8 mouse cellular contexts compared by ENCODE assay signal in genomic region chr11:103003210-103003609, GRCm38 (mm10). TPM values are rescaled to one million over a fixed set of nuclear protein-coding genes. Genes with fewer than 3 reads are reported as not detected.
DNase-seq lines count a peak whose midpoint lies in the region; ATAC-seq and TF ChIP-seq lines count a peak whose summit lies in the region.

No protein-coding gene starts in this region.

- peaks cover 14% of the 10 kb centered on the region for H3K4me1 ChIP-seq in cerebellum, adult 2 months (ENCODE audit: control insufficient read depth, insufficient read depth, low read length)
- H3K4me1 ChIP-seq in embryonic facial prominence, embryonic 14.5 days (ENCODE audit: control insufficient read depth, insufficient read depth, low read length): no peaks in the 10 kb centered on the region; the same call in 1 of the 2 replicates
- peaks cover 59% of the 10 kb centered on the region for H3K4me1 ChIP-seq in heart, embryonic 10.5 days
- peaks cover 41% of the 10 kb centered on the region for H3K4me1 ChIP-seq in lung, embryonic 16.5 days (replicated peaks; ENCODE audit: control insufficient read depth, insufficient read depth, low read length)

- H3K27me3 ChIP-seq in cerebellum, adult 2 months (ENCODE audit: control insufficient read depth, insufficient read depth, low read length): no peaks in the 10 kb centered on the region
- no peaks in the 10 kb centered on the region for H3K27me3 ChIP-seq in embryonic facial prominence, embryonic 14.5 days (replicated peaks; ENCODE audit: control insufficient read depth, insufficient read depth, low read length)
- H3K27me3 ChIP-seq in heart, embryonic 10.5 days (ENCODE audit: insufficient read depth, poor library complexity, severe bottlenecking): no peaks in the 10 kb centered on the region
- H3K27me3 ChIP-seq in lung, embryonic 16.5 days (ENCODE audit: control insufficient read depth, insufficient read depth, low read depth, low read length): no peaks in the 10 kb centered on the region

- whole genome bisulfite sequencing in cerebellum, adult 2 months: 17% methylated on average over 5 of the region's 5 CpGs
- WGBS in embryonic facial prominence, embryonic 14.5 days: 31% methylated on average over 5 of the region's 5 CpGs
- WGBS in heart, embryonic 10.5 days: 62% methylated on average over 5 of the region's 5 CpGs
- WGBS in lung, embryonic 16.5 days: 10% methylated on average over 5 of the region's 5 CpGs

- peak; percentile 17 to 39 for DNase-seq in cerebellum, postnatal 14 days
- no peak for DNase-seq in cerebellum, adult 2 months
- DNase-seq in embryonic facial prominence, embryonic 14.5 days (ENCODE audit: low spot score): peak; percentile 95
- peak; percentile 76 for DNase-seq in heart, embryonic 10.5 days (ENCODE audit: low spot score)
- peak; percentile 56 to 77 for DNase-seq in kidney, postnatal 25 days
- DNase-seq in telencephalon, adult 2 months (ENCODE audit: low read depth, low spot score): peak; percentile 90

- peaks cover 31% of the 10 kb centered on the region for H3K36me3 ChIP-seq in embryonic facial prominence, embryonic 14.5 days (ENCODE audit: control insufficient read depth, insufficient read depth, low read length)
- H3K36me3 ChIP-seq in heart, embryonic 10.5 days: peaks cover 52% of the 10 kb centered on the region
- H3K36me3 ChIP-seq in lung, embryonic 16.5 days (ENCODE audit: control insufficient read depth, insufficient read depth, low read length): peaks cover 9% of the 10 kb centered on the region

- no peak overlapping the region for H3K4me2 ChIP-seq in embryonic facial prominence, embryonic 14.5 days (ENCODE audit: low read depth, low read length)
- no peak overlapping the region for H3K4me2 ChIP-seq in lung, embryonic 16.5 days (ENCODE audit: low read depth, low read length)

- no peak for TF ChIP-seq CTCF in cerebellum, adult 2 months (IDR thresholded peaks at IDR 0.05; ENCODE audit: borderline replicate concordance, insufficient read depth, low read depth, low read length)

- ATAC-seq in embryonic facial prominence, embryonic 14.5 days (ENCODE audit: low read depth): peak; percentile 91
- peak; percentile 93 for ATAC-seq in lung, embryonic 16.5 days (ENCODE audit: low read depth)
- ATAC-seq in granulocyte monocyte progenitor cell, adult 5-6 weeks (replicated peaks; ENCODE audit: poor library complexity, severe bottlenecking): no peak

- H3K9ac ChIP-seq in embryonic facial prominence, embryonic 14.5 days (ENCODE audit: low read depth, low read length): no peak overlapping the region
- H3K9ac ChIP-seq in lung, embryonic 16.5 days (ENCODE audit: low read length): peak overlapping the region; percentile 29; the same call in 1 of the 2 replicates

- H3K4me3 ChIP-seq in cerebellum, adult 2 months (replicated peaks; ENCODE audit: insufficient read depth, low read depth, low read length): no peak overlapping the region
- no peak overlapping the region for H3K4me3 ChIP-seq in embryonic facial prominence, embryonic 14.5 days (ENCODE audit: low read depth, low read length)
- no peak overlapping the region for H3K4me3 ChIP-seq in heart, embryonic 10.5 days
- no peak overlapping the region for H3K4me3 ChIP-seq in lung, embryonic 16.5 days (ENCODE audit: low read length)

- H3K27ac ChIP-seq in cerebellum, adult 2 months (ENCODE audit: insufficient read depth, low read length): no peak overlapping the region
- H3K27ac ChIP-seq in embryonic facial prominence, embryonic 14.5 days (replicated peaks; ENCODE audit: low read depth, low read length): peak overlapping the region; percentile 57
- no peak overlapping the region for H3K27ac ChIP-seq in heart, embryonic 10.5 days
- peak overlapping the region; percentile 88 for H3K27ac ChIP-seq in lung, embryonic 16.5 days (ENCODE audit: low read length)

- H3K9me3 ChIP-seq in embryonic facial prominence, embryonic 14.5 days (ENCODE audit: control insufficient read depth, low read length): no peaks in the 10 kb centered on the region
- no peaks in the 10 kb centered on the region for H3K9me3 ChIP-seq in heart, embryonic 10.5 days
- no peaks in the 10 kb centered on the region for H3K9me3 ChIP-seq in lung, embryonic 16.5 days (ENCODE audit: control insufficient read depth, low read length)

- TF ChIP-seq POLR2A in cerebellum, adult 2 months (IDR thresholded peaks at IDR 0.05; ENCODE audit: borderline replicate concordance, insufficient read depth, low read length): no peak

RNA-seq across cellular contexts. Expression of gene Nmt1, which starts 24.8 kb away (rescaled TPM):
- polyA plus RNA-seq in cerebellum, adult 2 months (2012; rRNA removed): 58.8 and 63.2 TPM in 2 replicates
- 55.5 and 60.0 TPM in 2 replicates for polyA plus RNA-seq in embryonic facial prominence, embryonic 14.5 days (2014; fragmentation: Nextera tagmentation; extraction: Ambion mirVana)
- polyA plus RNA-seq in heart, embryonic 10.5 days (2016; fragmentation: Nextera tagmentation; extraction: Ambion mirVana): 58.4 and 59.0 TPM in 2 replicates
- 63.4 and 64.7 TPM in 2 replicates for polyA plus RNA-seq in lung, embryonic 16.5 days (2015; fragmentation: Nextera tagmentation; extraction: Ambion mirVana)
- total RNA-seq in granulocyte monocyte progenitor cell, adult 5-6 weeks (2014; fragmentation: Nextera tagmentation): 39.2 and 44.9 TPM in 2 replicates
- 54.1 and 58.9 TPM in 2 replicates for total RNA-seq in granulocyte monocyte progenitor cell, adult 5-6 weeks (2017)

RNA-seq across cellular contexts. Expression of gene Dcakd, which starts 24.9 kb away (rescaled TPM):
- polyA plus RNA-seq in cerebellum, adult 2 months (2012; rRNA removed): 58.3 and 63.6 TPM in 2 replicates
- 138 and 153 TPM in 2 replicates for polyA plus RNA-seq in embryonic facial prominence, embryonic 14.5 days (2014; fragmentation: Nextera tagmentation; extraction: Ambion mirVana)
- polyA plus RNA-seq in heart, embryonic 10.5 days (2016; fragmentation: Nextera tagmentation; extraction: Ambion mirVana): 113 and 137 TPM in 2 replicates
- polyA plus RNA-seq in lung, embryonic 16.5 days (2015; fragmentation: Nextera tagmentation; extraction: Ambion mirVana): 140 and 161 TPM in 2 replicates
- total RNA-seq in granulocyte monocyte progenitor cell, adult 5-6 weeks (2014; fragmentation: Nextera tagmentation): 30.5 and 40.9 TPM in 2 replicates
- total RNA-seq in granulocyte monocyte progenitor cell, adult 5-6 weeks (2017): 14.3 and 17.0 TPM in 2 replicates

RNA-seq across cellular contexts. Expression of gene C1ql1, which starts 56.7 kb away (rescaled TPM):
- polyA plus RNA-seq in cerebellum, adult 2 months (2012; rRNA removed): 16.7 and 19.2 TPM in 2 replicates
- 1.8 and 2.7 TPM in 2 replicates for polyA plus RNA-seq in embryonic facial prominence, embryonic 14.5 days (2014; fragmentation: Nextera tagmentation; extraction: Ambion mirVana)
- polyA plus RNA-seq in heart, embryonic 10.5 days (2016; fragmentation: Nextera tagmentation; extraction: Ambion mirVana): 0.34 and 0.98 TPM in 2 replicates
- 0.24 and 0.60 TPM in 2 replicates for polyA plus RNA-seq in lung, embryonic 16.5 days (2015; fragmentation: Nextera tagmentation; extraction: Ambion mirVana)
- total RNA-seq in granulocyte monocyte progenitor cell, adult 5-6 weeks (2014; fragmentation: Nextera tagmentation): not detected in 2 replicates
- total RNA-seq in granulocyte monocyte progenitor cell, adult 5-6 weeks (2017): not detected in 2 replicates

Comparison
In these comparisons a context has a peak if more than half of its experiments do, and no peak if none do; other contexts are left out.
1. DNase-seq: peak in cerebellum, postnatal 14 days (2 of 2), embryonic facial prominence, embryonic 14.5 days (single experiment), heart, embryonic 10.5 days (single experiment), kidney, postnatal 25 days (2 of 2) and telencephalon, adult 2 months (single experiment); none in cerebellum, adult 2 months (0 of 2).
2. H3K27ac ChIP-seq: peak in embryonic facial prominence, embryonic 14.5 days (single experiment) and lung, embryonic 16.5 days (single experiment); none in cerebellum, adult 2 months (single experiment) and heart, embryonic 10.5 days (single experiment).